Mouse (Mus musculus): ENCODE results near the gene Olfr522.
A peak's percentile ranks its signal among the peaks of the same experiment; 100 is the strongest.

- TF ChIP-seq CTCF (conservative IDR thresholded peaks at IDR 0.05; ENCODE audit: insufficient read depth, insufficient read length, low read depth, low read length) (peak; percentile 91), POLR2A (IDR thresholded peaks at IDR 0.05; ENCODE audit: low read depth, low read length) (no peak)
These were observed 22.4 kb upstream of the Olfr522 start for GRCm38 (mm10) chr7:140186646-140187620.
